Mouse (Mus musculus) liver, postnatal 0 days (tissue): ENCODE measurements around the gene Utp11. TPM values are rescaled to one million over a fixed set of nuclear protein-coding genes. Genes with fewer than 3 reads are reported as not detected.

Source experiments
- ATAC-seq: fragments of 200-750 bp; cut with Nextera tagmentation; 2 replicates; pipeline ENCODE4 v1.8.0; 2017; ENCODE audit warnings: mild to moderate bottlenecking, moderate library complexity
- DNase-seq: peaks from one replicate; pipeline ENCODE4 v3.0.0-alpha.2; 2016
- H3K27ac ChIP-seq: fragments of 300-500 bp; sonication (generic); 2 replicates; pipeline ENCODE4 v1.5.1; 2014; ENCODE audit warnings: antibody characterized with exemption, moderate library complexity, mild to moderate bottlenecking, low read depth
- H3K27me3 ChIP-seq: fragments of 300-500 bp; sonication (generic); 2 replicates; pipeline ENCODE4 v1.6.1; 2014; ENCODE audit warnings: low read length, control low read depth, mixed read lengths; ENCODE audit not compliant: insufficient read depth
- H3K36me3 ChIP-seq: fragments of 300-500 bp; sonication (generic); replicated peaks from 2 replicates; pipeline ENCODE4 v1.6.1; 2014; ENCODE audit warnings: mild to moderate bottlenecking, control low read depth, low read length, moderate library complexity, mixed read lengths; ENCODE audit not compliant: insufficient read depth
- H3K4me1 ChIP-seq: fragments of 300-500 bp; sonication (generic); 2 replicates; pipeline ENCODE4 v1.6.1; 2014; ENCODE audit warnings: antibody characterized with exemption, mild to moderate bottlenecking, control low read depth; ENCODE audit not compliant: insufficient read depth
- H3K4me2 ChIP-seq: fragments of 300-500 bp; sonication (generic); 2 replicates; pipeline ENCODE4 v1.6.1; 2014; ENCODE audit warnings: low read depth, mild to moderate bottlenecking, low read length, moderate library complexity, mixed read lengths
- H3K4me3 ChIP-seq: fragments of 300-500 bp; sonication (generic); 2 replicates; pipeline ENCODE4 v1.5.1; 2014; ENCODE audit warnings: low read depth, low read length
- H3K9ac ChIP-seq: fragments of 300-500 bp; sonication (generic); replicated peaks from 2 replicates; pipeline ENCODE4 v1.6.1; 2014; ENCODE audit warnings: mild to moderate bottlenecking, moderate library complexity
- H3K9me3 ChIP-seq: fragments of 300-500 bp; sonication (generic); 2 replicates; pipeline ENCODE4 v1.6.1; 2016; ENCODE audit warnings: mild to moderate bottlenecking, control low read depth, low read length, mixed read lengths
- CTCF ChIP-seq: sonication (generic); IDR thresholded peaks from 2 replicates; pipeline ENCODE4 v1.5.1; 2016; ENCODE audit warnings: antibody characterized with exemption, low read depth
- EP300 ChIP-seq: IDR thresholded peaks from 2 replicates; pipeline ENCODE4 v1.6.1; 2016; ENCODE audit warnings: antibody characterized with exemption, low read depth, mild to moderate bottlenecking
- WGBS: fragments of 180-500 bp; shearing (Covaris S2); extraction: QIAGEN DNeasy Blood & Tissue Kit; methylation state at CpG from one replicate; pipeline ENCODE4 v1.1.7; 2014; ENCODE audit not compliant: insufficient replicate concordance; 5-methylcytosine and 5-hydroxymethylcytosine counted together
- polyA plus RNA-seq: library from polyadenylated mRNA; unstranded; fragments of >200 nt; fragmentation: Nextera tagmentation; extraction: Ambion mirVana; gene quantifications from 2 replicates; pipeline ENCODE4 v1.2.1, GENCODE M21; 2015

Utp11 gene
- 20.1 and 21.6 TPM in 2 replicates for polyA plus RNA-seq

DNA sequence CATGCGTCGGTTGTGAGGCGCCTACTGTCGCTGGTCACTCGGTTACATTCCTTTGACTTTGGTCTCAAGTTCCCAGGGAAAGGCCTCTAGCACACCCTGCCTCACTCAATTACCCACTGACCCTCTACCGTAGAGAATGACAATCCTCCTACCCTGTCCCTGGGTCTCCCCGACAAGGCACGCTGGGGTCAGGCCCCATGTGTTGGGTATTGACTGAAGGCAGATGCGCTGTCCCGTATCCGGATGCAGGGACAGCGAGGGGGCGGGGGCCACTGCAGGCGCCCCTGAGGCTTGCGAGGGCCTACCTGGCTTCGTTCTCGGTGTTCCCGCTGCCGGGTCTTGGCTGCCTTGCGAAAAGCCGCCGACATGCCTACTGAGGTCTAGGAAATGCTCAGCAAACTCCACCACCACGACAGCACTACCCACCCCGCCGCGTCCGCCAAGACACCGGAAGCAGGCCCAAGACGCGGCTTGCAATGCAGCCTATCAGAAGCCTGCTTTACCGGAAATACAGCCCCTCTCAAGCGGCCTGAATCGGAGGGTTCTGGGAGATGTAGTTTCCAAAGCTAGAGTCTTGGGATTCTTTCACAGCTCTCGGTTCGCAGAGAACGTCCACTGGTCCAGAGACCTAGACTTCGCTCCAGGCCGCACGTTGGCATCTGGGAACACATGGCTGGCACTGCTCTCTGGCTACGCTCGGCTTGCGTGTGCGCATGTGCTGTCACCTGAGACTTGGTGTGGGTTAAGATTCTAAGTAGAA is at the start of gene Utp11:
TSS of gene Utp11 (minus strand) at position 466 of the 760 bp plus-strand sequence.
- WGBS = 1% methylated on average over 43 of the region's 43 CpGs
- Histone ChIP-seq H3K27me3 (no peaks in the 10 kb centered on the region), H3K4me3 (peak within 1 kb of the TSS; percentile 83), H3K36me3 (no peaks in the 10 kb centered on the region), H3K4me2 (peak within 1 kb of the TSS; percentile 84), H3K9me3 (no peaks in the 10 kb centered on the region), H3K27ac (peak within 1 kb of the TSS; percentile 60), H3K4me1 (peaks cover 26% of the 10 kb centered on the region), H3K9ac (peak within 1 kb of the TSS; percentile 86)
- ATAC-seq (peak; percentile 97), DNase-seq (peak; percentile 88)
- TF ChIP-seq EP300 = no peak
- no peak for TF ChIP-seq CTCF

DNA sequence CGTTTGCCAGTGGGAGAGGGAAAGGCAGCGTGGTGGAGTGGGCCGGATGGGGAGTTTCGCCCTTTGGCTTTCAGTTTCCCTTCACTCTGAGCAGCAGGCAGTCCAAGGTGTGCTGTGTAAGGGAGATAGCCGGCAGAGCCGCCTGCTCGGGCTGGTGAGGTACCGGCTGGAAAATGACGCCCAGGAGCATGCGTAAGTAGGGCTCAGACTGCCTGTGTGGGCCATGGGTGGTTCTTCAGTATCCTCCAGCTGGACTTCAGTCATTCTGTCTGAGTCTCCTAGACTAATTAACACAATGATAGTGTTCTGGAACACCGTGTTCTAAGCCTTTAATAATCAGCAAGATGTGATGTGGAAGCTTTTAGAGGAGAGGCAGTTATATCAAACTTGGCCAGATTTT is 49.4 kb upstream of the Utp11 start:
- no peak overlapping the region for H3K4me3 ChIP-seq
- no peaks in the 10 kb centered on the region for H3K9me3 ChIP-seq
- TF ChIP-seq CTCF (no peak), EP300 (no peak)
- 75% methylated on average over 11 of the region's 11 CpGs for WGBS
- no peak overlapping the region for H3K27ac ChIP-seq
- ATAC-seq = no peak
- H3K27me3 ChIP-seq = no peaks in the 10 kb centered on the region
- H3K4me2 ChIP-seq = no peak overlapping the region
- no peak overlapping the region for H3K9ac ChIP-seq
- no peak for DNase-seq
- peaks cover 13% of the 10 kb centered on the region for H3K4me1 ChIP-seq
- H3K36me3 ChIP-seq = no peaks in the 10 kb centered on the region

DNA sequence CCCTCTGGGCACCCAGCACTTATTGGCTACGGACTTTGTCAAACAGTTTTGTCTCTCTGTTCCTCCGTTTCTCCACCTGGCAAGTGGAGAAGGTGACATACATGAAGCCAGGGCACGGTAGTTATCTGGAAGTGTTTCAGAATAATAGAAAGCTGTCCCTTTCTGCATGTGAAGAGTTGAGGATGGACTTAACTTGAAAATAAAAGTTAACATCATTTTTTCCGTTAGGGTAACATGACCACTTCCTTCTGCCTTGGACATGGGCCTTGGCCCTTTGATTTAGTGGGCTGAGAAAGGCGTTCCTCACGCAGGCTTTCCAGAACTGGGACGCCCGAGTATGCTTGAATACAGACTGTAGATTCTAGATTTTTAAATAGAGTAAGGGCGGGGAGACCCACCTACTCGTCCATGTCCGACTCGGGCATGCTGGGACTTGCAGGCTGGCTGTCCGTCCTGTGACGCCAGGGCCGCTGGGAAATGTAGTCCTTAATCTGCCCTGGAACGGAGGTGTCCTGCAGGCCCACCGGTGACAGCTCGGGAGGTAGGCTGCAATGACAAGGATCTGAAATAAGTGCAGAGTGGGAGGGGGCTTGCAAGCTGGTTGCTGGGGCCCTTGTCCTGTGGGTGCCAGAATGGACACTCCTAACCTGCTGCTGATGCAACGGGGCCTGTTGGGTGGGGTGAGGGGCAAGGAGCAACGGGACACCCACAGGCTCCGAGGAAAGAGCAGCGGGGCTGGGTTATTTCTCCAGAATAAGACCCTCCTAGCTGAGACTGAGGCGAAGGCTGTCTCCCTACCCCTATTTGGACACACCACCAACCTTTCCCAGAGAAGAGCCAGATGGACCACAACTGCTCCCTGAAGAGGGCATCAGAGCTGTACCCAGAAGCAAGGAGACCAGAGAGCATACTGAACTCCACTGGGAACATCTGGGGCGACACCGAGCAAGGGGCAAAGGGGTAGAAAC is 48.3 kb upstream of the Utp11 start, which contains the start of gene Inpp5b:
TSS of gene Inpp5b (plus strand) at position 475 of the 968 bp plus-strand sequence.
- TF ChIP-seq EP300 (no peak), CTCF (peak; percentile 38)
- Histone ChIP-seq H3K36me3 (no peaks in the 10 kb centered on the region), H3K4me1 (peaks cover 11% of the 10 kb centered on the region), H3K9me3 (no peaks in the 10 kb centered on the region), H3K27me3 (no peaks in the 10 kb centered on the region), H3K4me3 (peak within 1 kb of the TSS; percentile 53), H3K9ac (peak within 1 kb of the TSS; percentile 54), H3K4me2 (peak within 1 kb of the TSS; percentile 68), H3K27ac (0 out of 2 replicates have a peak within 1 kb of the TSS, but pooled peaks have one; percentile 0)
- DNase-seq (peak; percentile 79), ATAC-seq (peak; percentile 83)
- WGBS = 10% methylated on average over 25 of the region's 25 CpGs

DNA sequence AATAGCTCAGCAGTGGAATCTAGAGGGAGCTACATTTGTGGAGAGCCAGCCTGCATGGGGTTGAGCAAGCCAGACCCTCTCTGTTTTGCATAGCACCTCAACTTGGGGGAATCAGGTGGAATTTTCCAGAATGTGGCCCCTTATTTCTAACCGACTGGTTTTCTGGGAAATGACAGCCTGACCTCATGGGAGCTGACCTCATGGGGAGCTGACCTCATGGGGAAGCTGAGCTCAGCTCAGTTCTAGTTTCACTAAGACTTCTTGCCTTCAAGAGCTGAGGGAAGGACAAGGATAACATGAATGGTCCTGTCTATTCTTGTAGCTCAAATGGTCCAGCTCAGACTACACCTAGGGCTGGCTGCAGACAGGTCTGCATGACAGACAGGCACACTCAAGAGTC is 45.4 kb upstream of the Utp11 start:
- Histone ChIP-seq H3K27ac (no peak overlapping the region), H3K4me2 (no peak overlapping the region), H3K4me3 (no peak overlapping the region), H3K9me3 (no peaks in the 10 kb centered on the region), H3K27me3 (no peaks in the 10 kb centered on the region), H3K4me1 (peaks cover 11% of the 10 kb centered on the region; the same call in 1 of the 2 replicates), H3K36me3 (peaks cover under 1% of the 10 kb centered on the region; the same call in 1 of the 2 replicates), H3K9ac (no peak overlapping the region)
- ATAC-seq (no peak), DNase-seq (no peak)
- WGBS = 35% methylated on average over 1 of the region's 1 CpGs
- TF ChIP-seq EP300 (no peak), CTCF (no peak)

DNA sequence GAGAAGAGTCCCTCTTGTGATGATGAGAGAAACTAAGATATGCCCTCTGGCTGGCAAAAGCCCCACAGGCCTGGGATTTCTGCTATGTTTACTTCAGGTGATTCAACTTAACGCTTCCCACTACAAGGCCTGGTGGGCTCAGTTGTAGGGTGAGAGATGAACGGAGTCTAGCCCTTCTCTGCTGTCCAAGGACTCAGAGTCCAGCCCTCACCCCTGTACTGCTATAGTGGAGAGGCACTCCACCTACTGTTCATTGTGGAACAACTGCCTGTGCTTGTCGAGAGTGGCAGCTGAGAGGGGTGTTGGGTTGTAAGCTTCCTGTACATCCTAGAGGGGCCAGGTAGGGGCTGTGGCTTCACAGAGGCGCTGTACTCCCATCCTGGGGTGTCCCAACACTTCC is 44.6 kb upstream of the Utp11 start:
- Histone ChIP-seq H3K9me3 (no peaks in the 10 kb centered on the region), H3K9ac (no peak overlapping the region), H3K4me1 (peaks cover 9% of the 10 kb centered on the region; the same call in 1 of the 2 replicates), H3K4me2 (no peak overlapping the region), H3K36me3 (peaks cover 7% of the 10 kb centered on the region; the same call in 1 of the 2 replicates), H3K27ac (no peak overlapping the region), H3K27me3 (no peaks in the 10 kb centered on the region), H3K4me3 (no peak overlapping the region)
- TF ChIP-seq EP300 (no peak), CTCF (peak; percentile 31)
- ATAC-seq (no peak), DNase-seq (no peak)
- 47% methylated on average over 4 of the region's 4 CpGs for WGBS
